Mouse (Mus musculus) liver, embryonic 13.5 days (tissue): ENCODE measurements around the gene Trim44. TPM values are rescaled to one million over a fixed set of nuclear protein-coding genes. Genes with fewer than 3 reads are reported as not detected.

ENCODE experiments used
- ATAC-seq: fragments of 200-750 bp; cut with Nextera tagmentation; 2 replicates; pipeline ENCODE4 v1.8.0; 2017; ENCODE audit warnings: low read depth, mild to moderate bottlenecking, moderate number of reproducible peaks, moderate library complexity
- DNase-seq: peaks from one replicate; pipeline ENCODE4 v3.0.0; 2022
- H3K27ac ChIP-seq: fragments of 300-500 bp; sonication (generic); 2 replicates; pipeline ENCODE4 v1.5.1; 2015; ENCODE audit warnings: moderate library complexity, mild to moderate bottlenecking, inconsistent platforms
- H3K27me3 ChIP-seq: fragments of 300-500 bp; sonication (generic); 2 replicates; pipeline ENCODE4 v1.6.1; 2015; ENCODE audit warnings: mild to moderate bottlenecking, inconsistent platforms
- H3K36me3 ChIP-seq: fragments of 300-500 bp; sonication (generic); 2 replicates; pipeline ENCODE4 v1.6.1; 2015; ENCODE audit warnings: mild to moderate bottlenecking, inconsistent platforms
- H3K4me1 ChIP-seq: fragments of 300-500 bp; sonication (generic); replicated peaks from 2 replicates; pipeline ENCODE4 v1.6.1; 2015; ENCODE audit warnings: inconsistent platforms
- H3K4me2 ChIP-seq: fragments of 300-500 bp; sonication (generic); 2 replicates; pipeline ENCODE4 v1.6.1; 2015; ENCODE audit warnings: inconsistent platforms, mild to moderate bottlenecking, moderate library complexity
- H3K4me3 ChIP-seq: fragments of 300-500 bp; sonication (generic); replicated peaks from 2 replicates; pipeline ENCODE4 v1.5.1; 2015; ENCODE audit warnings: mild to moderate bottlenecking, inconsistent platforms
- H3K9ac ChIP-seq: fragments of 300-500 bp; sonication (generic); 2 replicates; pipeline ENCODE4 v1.6.1; 2015; ENCODE audit warnings: mild to moderate bottlenecking, inconsistent platforms
- H3K9me3 ChIP-seq: fragments of 300-500 bp; sonication (generic); replicated peaks from 2 replicates; pipeline ENCODE4 v1.6.1; 2016; ENCODE audit warnings: inconsistent platforms
- WGBS: fragments of 180-500 bp; shearing (Covaris S2); methylation state at CpG from one replicate; pipeline ENCODE4 v1.1.7; 2015; ENCODE audit not compliant: insufficient replicate concordance; 5-methylcytosine and 5-hydroxymethylcytosine counted together
- polyA plus RNA-seq: library from polyadenylated mRNA; unstranded; fragments of >200 nt; fragmentation: Nextera tagmentation; extraction: Ambion mirVana; gene quantifications from 2 replicates; pipeline ENCODE4 v1.2.1, GENCODE M21; 2015

The Trim44 gene
- polyA plus RNA-seq, 1 experiment from 2014 or later: 5.9 TPM

- no peaks in the 10 kb centered on the region for H3K9me3 ChIP-seq
- H3K4me1 ChIP-seq: 0 out of 2 replicates have a peak, but pooled peaks cover 4% of the 10 kb centered on the region
- no peak overlapping the region for H3K4me3 ChIP-seq
- 87% methylated on average over 7 of the region's 7 CpGs for WGBS
- no peaks in the 10 kb centered on the region for H3K27me3 ChIP-seq
- ATAC-seq (no peak), DNase-seq (no peak)
- no peak overlapping the region for H3K4me2 ChIP-seq
- peaks cover 16% of the 10 kb centered on the region for H3K36me3 ChIP-seq
- no peak overlapping the region for H3K9ac ChIP-seq
- no peak overlapping the region for H3K27ac ChIP-seq
These were observed 50.5 kb downstream of the Trim44 start for GRCm38 (mm10) chr2:102356879-102357695.

DNA sequence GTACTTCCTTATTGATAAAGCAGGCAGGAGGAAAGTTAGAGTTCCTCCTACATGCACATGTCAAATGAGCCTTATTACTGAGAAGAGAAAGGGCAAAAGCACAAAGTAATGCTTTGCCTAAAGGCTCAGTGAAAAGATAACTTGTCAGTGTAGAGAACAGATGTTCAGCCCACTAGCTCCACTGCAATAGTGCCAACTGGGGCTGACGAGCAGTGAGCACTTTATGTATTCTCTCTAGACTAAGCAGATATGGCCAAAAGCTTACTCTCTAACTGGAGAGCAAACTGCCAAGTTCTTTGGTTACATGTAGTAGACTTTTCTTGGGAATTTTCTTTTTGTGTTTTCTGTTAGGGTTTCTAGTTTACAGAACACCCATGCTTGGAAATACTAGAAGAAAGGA is 53.6 kb downstream of the Trim44 start:
- Histone ChIP-seq H3K27ac (no peak overlapping the region), H3K4me3 (no peak overlapping the region), H3K9ac (no peak overlapping the region), H3K27me3 (no peaks in the 10 kb centered on the region), H3K4me2 (no peak overlapping the region), H3K36me3 (peaks cover 16% of the 10 kb centered on the region), H3K9me3 (no peaks in the 10 kb centered on the region), H3K4me1 (0 out of 2 replicates have a peak, but pooled peaks cover 4% of the 10 kb centered on the region)
- 55% methylated on average over 1 of the region's 1 CpGs for WGBS
- no peak for ATAC-seq
- DNase-seq: no peak

DNA sequence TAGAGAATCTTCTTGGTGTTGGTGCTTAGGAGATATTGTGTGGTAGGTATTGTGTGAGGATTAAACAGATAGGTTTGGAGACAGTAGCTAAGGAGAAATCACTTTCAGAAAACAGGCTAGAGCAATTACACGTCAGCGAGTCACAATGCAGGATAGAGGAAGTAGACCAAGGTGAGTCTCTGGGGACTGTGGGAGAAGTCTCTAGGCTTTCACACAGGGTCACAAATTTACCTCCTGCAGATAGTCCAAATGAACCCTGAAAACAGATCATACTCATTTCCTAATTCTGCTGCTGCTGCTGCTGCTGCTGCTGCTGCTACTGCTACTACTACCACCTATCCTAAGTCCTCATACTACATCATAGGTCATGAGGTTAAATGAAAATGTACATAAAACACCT is 66.2 kb downstream of the Trim44 start:
- 70% methylated on average over 2 of the region's 2 CpGs for WGBS
- DNase-seq: no peak
- Histone ChIP-seq H3K4me3 (no peak overlapping the region), H3K36me3 (peaks cover 4% of the 10 kb centered on the region; the same call in 1 of the 2 replicates), H3K4me1 (no peaks in the 10 kb centered on the region), H3K27ac (no peak overlapping the region), H3K9ac (no peak overlapping the region), H3K4me2 (no peak overlapping the region), H3K9me3 (no peaks in the 10 kb centered on the region), H3K27me3 (no peaks in the 10 kb centered on the region)
- ATAC-seq: no peak

- ATAC-seq (no peak), DNase-seq (no peak)
- no peak overlapping the region for H3K9ac ChIP-seq
- 96% methylated on average over 1 of the region's 1 CpGs for WGBS
- no peak overlapping the region for H3K4me2 ChIP-seq
- no peaks in the 10 kb centered on the region for H3K4me1 ChIP-seq
- no peaks in the 10 kb centered on the region for H3K9me3 ChIP-seq
- H3K36me3 ChIP-seq: no peaks in the 10 kb centered on the region
- no peaks in the 10 kb centered on the region for H3K27me3 ChIP-seq
- H3K27ac ChIP-seq: no peak overlapping the region
- no peak overlapping the region for H3K4me3 ChIP-seq
These were observed 70.8 kb downstream of the Trim44 start for GRCm38 (mm10) chr2:102336816-102337215.

- Histone ChIP-seq H3K9ac (no peak overlapping the region), H3K4me3 (no peak overlapping the region), H3K36me3 (no peaks in the 10 kb centered on the region), H3K4me2 (no peak overlapping the region), H3K27me3 (no peaks in the 10 kb centered on the region), H3K9me3 (no peaks in the 10 kb centered on the region), H3K27ac (no peak overlapping the region), H3K4me1 (no peaks in the 10 kb centered on the region)
- 66% methylated on average over 2 of the region's 2 CpGs for WGBS
- ATAC-seq (no peak), DNase-seq (no peak)
These were observed 75.7 kb downstream of the Trim44 start for GRCm38 (mm10) chr2:102331932-102332331.

DNA sequence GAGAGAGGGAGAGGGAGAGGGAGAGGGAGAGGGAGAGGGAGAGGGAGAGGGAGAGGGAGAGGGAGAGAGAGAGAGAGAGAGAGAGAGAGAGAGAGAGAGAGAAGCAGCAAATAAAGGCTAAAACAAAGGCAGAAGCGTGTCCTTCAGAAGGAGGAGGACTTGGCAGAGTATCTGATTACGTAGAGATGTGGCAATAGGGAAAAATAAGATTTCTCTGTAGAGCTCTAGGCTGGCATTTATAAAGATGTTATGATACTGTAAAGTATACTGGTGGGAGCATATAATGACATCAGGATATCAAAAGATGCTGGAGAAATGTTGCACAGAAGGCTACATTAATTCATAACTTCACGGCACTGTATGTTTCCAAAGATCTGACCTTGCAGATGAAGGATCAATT is 76.5 kb downstream of the Trim44 start:
- ATAC-seq (no peak), DNase-seq (no peak)
- H3K4me2 ChIP-seq: no peak overlapping the region
- no peaks in the 10 kb centered on the region for H3K9me3 ChIP-seq
- no peak overlapping the region for H3K4me3 ChIP-seq
- no peaks in the 10 kb centered on the region for H3K4me1 ChIP-seq
- H3K36me3 ChIP-seq: no peaks in the 10 kb centered on the region
- H3K27ac ChIP-seq: no peak overlapping the region
- WGBS: 72% methylated on average over 3 of the region's 3 CpGs
- H3K9ac ChIP-seq: no peak overlapping the region
- H3K27me3 ChIP-seq: no peaks in the 10 kb centered on the region

GRCm38 (mm10) chr2:102325921-102326320 is 81.7 kb downstream of the Trim44 start:
- H3K27ac ChIP-seq: no peak overlapping the region
- no peak for ATAC-seq
- H3K4me2 ChIP-seq: no peak overlapping the region
- H3K36me3 ChIP-seq: no peaks in the 10 kb centered on the region
- no peaks in the 10 kb centered on the region for H3K9me3 ChIP-seq
- WGBS: 81% methylated on average over 2 of the region's 2 CpGs
- no peak overlapping the region for H3K4me3 ChIP-seq
- H3K4me1 ChIP-seq: 0 out of 2 replicates have a peak, but pooled peaks cover 3% of the 10 kb centered on the region
- H3K27me3 ChIP-seq: no peaks in the 10 kb centered on the region
- no peak overlapping the region for H3K9ac ChIP-seq
- no peak for DNase-seq

GRCm38 (mm10) chr2:102324336-102324735 is 83.3 kb downstream of the Trim44 start:
- Histone ChIP-seq H3K4me3 (no peak overlapping the region), H3K4me1 (0 out of 2 replicates have a peak, but pooled peaks cover 3% of the 10 kb centered on the region), H3K36me3 (no peaks in the 10 kb centered on the region), H3K27ac (no peak overlapping the region), H3K9ac (no peak overlapping the region), H3K4me2 (no peak overlapping the region), H3K27me3 (no peaks in the 10 kb centered on the region), H3K9me3 (no peaks in the 10 kb centered on the region)
- ATAC-seq (no peak), DNase-seq (no peak)

- no peaks in the 10 kb centered on the region for H3K27me3 ChIP-seq
- no peak overlapping the region for H3K9ac ChIP-seq
- H3K9me3 ChIP-seq: no peaks in the 10 kb centered on the region
- WGBS: 70% methylated on average over 3 of the region's 3 CpGs
- H3K36me3 ChIP-seq: no peaks in the 10 kb centered on the region
- no peak overlapping the region for H3K27ac ChIP-seq
- H3K4me1 ChIP-seq: no peaks in the 10 kb centered on the region
- ATAC-seq (no peak), DNase-seq (no peak)
- H3K4me2 ChIP-seq: no peak overlapping the region
- no peak overlapping the region for H3K4me3 ChIP-seq
These were observed 91.1 kb downstream of the Trim44 start for GRCm38 (mm10) chr2:102316540-102316939.

DNA sequence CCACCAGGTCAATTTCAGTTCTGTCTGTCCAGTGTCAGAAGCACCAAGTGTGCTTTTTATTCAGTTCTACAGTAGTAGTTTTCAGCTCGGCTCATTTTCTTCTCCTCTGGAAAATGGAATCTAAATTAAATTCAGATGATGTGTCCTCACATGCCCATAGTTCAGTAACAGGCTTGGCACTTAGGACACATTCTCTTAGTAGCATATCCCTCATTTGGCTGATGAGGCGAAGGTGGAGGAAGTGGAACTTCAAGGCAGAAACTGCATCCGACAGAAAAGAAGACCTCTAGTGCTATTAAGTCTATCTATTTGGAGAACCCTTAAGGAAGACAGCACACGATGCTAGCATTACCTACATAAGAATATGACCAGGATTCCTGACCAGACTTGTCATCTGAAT is 92.5 kb downstream of the Trim44 start:
- no peak overlapping the region for H3K4me2 ChIP-seq
- no peaks in the 10 kb centered on the region for H3K36me3 ChIP-seq
- ATAC-seq: no peak
- no peak for DNase-seq
- no peak overlapping the region for H3K27ac ChIP-seq
- no peaks in the 10 kb centered on the region for H3K27me3 ChIP-seq
- no peaks in the 10 kb centered on the region for H3K9me3 ChIP-seq
- no peak overlapping the region for H3K4me3 ChIP-seq
- H3K9ac ChIP-seq: no peak overlapping the region
- no peaks in the 10 kb centered on the region for H3K4me1 ChIP-seq
- WGBS: 76% methylated on average over 4 of the region's 4 CpGs

GRCm38 (mm10) chr2:102314610-102315009 is 93.0 kb downstream of the Trim44 start:
- Histone ChIP-seq H3K4me3 (no peak overlapping the region), H3K4me2 (no peak overlapping the region), H3K9me3 (no peaks in the 10 kb centered on the region), H3K36me3 (no peaks in the 10 kb centered on the region), H3K4me1 (no peaks in the 10 kb centered on the region), H3K9ac (no peak overlapping the region), H3K27ac (no peak overlapping the region), H3K27me3 (no peaks in the 10 kb centered on the region)
- ATAC-seq: no peak
- WGBS: 66% methylated on average over 1 of the region's 1 CpGs
- DNase-seq: no peak

GRCm38 (mm10) chr2:102314068-102314467 is 93.6 kb downstream of the Trim44 start:
- DNase-seq (no peak), ATAC-seq (no peak)
- Histone ChIP-seq H3K9ac (no peak overlapping the region), H3K27ac (no peak overlapping the region), H3K36me3 (no peaks in the 10 kb centered on the region), H3K9me3 (no peaks in the 10 kb centered on the region), H3K4me2 (no peak overlapping the region), H3K27me3 (no peaks in the 10 kb centered on the region), H3K4me1 (no peaks in the 10 kb centered on the region), H3K4me3 (no peak overlapping the region)
- WGBS: 71% methylated on average over 2 of the region's 2 CpGs
